Mouse (Mus musculus): ENCODE measurements around the gene Actr10.

Gene Actr10

DNA sequence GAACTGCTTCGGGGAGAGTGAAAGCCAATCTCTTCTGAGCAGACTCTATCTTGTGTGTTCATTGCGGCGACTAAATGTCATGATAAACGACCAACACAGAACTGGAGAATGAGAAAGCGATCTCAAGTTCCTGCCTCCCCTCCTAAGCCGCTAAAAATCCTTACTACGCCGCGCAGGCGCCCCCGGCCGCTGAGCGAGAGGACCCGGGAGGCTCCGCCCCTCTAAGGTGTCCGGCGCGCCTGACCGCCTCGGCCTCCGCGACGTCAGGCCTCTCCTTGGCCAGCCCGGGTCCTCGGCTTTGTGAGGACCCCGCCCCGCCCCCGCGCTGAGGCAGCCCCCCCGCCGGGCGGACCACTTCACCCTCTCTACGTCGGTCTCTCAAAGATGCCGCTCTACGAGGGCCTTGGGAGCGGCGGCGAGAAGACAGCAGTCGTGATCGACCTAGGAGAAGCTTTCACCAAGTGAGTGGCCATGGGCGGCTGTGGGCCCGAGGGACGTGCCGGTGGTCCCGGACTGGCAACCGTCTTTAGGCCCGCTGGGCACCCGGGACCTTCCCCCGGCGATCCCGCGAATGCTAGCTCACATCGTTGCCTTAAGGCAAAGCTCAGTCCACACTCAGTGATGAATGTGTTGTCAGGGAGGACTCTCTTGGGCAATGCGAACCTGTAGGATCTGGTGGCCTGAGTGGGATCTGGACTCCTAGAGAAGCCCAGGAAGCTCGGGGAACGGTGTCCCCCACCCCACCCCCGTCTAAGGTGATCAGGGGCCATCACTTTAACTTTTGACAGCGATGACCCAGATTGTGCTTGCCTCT lies at the start of gene Actr10:
Actr10 (plus strand) TSS at position 287 of the 814 bp plus-strand sequence.
- peak; percentile 92 to 98 for DNase-seq (ENCODE audit: low spot score in 2 of 2)

DNA sequence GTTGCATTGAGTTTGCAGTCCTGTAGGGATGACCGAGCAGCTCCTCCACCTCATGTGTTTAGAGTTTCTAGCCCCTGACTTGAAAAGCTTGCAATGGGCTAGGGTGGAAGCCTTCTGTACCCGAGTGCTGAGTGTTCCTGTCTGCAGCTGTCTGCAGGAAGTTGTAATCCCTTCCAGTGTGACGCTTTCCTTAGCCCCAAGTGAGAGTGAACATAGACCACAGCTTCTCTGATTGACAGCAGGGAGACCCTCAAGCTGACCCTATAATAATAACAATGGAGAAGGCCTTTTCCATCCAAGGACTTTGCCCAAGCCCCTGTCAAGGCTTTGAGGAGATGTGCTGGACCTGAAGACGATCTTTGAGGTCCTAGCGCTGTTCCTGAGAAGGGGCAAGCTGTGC lies 47.3 kb upstream of the Actr10 start:
- no peak for DNase-seq (ENCODE audit: low spot score in 2 of 2)

DNA sequence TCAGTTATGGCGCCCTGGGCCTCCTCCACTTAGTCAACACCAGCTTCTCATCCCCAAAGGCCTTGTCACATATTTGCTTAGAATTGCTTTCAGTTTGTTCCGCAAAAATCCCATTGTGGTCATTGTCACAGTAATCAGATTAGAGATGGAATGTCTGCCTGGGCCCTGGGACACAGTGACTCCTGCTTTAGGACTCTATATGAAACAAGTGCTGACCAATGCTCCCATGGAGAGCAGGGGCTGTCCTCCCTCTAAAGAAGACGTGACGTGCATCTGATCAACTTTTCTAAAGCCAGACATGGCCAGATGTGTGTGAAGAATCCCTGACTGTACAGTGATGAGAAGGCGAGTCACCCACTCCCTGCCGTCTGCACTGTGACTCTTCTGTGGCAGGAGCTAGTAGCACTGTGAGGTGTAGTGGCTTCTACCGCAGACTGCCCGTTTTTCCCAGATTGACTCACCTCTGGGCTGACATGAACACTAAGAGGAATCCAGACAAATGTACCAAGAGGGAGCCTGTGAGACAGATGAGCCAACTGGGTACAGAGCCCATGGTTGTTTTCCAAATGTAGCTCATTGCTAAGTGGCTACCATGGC lies 46.7 kb upstream of the Actr10 start:
- no peak for DNase-seq (ENCODE audit: low spot score in 2 of 2)

DNA sequence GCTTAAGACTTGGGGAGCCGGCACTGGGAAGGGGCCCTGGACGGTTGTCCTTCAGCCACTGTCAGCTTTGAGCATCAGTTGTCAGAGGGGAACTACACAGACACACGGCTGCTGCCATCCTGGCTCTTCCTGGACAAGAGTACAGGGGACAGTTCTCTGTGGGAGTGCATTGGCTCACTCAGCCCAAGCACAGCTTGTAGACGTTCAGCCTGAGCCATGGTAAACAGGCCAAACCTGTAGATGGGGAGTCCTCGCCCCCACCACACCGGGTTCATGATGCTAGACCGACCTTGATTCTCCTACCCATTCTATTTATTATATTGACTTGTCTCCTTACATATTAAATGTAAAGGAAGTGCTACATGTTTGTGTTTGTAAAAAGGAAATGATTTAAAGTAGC lies 42.4 kb upstream of the Actr10 start:
- no peak for DNase-seq (ENCODE audit: low spot score in 2 of 2)

DNA sequence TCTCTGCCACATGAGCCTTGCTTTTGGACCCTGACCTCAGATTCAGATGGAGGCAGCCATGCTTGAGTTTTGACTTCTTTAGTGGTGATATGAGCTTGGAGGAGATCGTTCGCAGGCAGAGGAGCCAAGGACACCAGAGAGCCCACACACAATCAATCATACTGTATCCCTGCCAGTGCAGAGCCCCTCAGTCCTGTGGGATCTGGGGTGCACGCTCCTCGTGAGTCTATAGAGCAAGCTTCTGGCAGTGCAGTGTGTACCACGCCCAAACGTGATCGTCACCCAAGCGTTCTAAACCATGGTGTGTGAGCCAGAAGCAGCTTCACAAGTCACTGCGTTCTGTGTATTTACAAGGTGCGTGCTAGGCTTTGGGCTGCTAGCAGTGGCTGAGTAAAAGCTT lies 41.6 kb upstream of the Actr10 start:
- peak in 1 of 2 experiments; percentile 55 for DNase-seq (ENCODE audit: low spot score in 2 of 2)

DNA sequence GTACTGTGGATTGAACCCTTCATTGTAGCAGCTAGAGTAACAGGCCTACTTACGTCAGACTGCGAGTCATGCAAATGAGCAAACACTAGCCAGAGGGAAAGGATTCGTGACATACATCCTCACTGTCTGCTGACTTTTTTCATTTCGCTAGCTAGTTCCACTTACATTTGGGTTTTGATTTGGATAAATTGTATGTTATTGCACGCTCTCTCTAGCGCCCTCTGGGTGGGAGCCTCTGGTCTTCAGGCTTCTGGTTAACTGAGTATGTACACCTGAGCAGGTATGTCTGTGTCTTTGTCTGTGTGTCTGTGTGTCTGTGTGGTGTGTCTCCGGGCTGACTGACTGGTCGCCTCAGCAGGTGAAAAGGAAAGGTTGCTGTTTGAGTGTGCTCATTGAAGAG lies 40.2 kb upstream of the Actr10 start:
- DNase-seq (ENCODE audit: low spot score in 2 of 2), result peak in 1 of 2 experiments; percentile 54

DNA sequence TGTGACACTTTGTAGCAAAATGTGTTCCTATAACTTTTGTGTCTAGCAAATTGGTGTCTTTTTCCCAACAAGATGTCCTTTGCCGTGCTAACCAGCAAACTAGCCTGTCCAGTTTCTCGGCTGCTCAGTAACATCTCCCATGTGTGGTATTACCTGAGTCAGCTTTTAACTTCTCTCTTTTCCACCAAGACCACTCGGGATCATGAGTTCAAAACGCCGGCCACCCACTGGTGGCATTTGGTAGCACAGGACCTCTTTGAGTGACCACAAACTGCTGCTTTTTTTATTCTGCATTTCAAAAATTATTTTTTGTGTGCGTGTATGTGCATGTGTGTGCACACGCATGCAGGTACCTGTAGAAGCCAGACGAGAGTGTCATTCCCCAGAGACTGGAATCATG lies 39.2 kb upstream of the Actr10 start:
- peak in 1 of 2 experiments; percentile 60 for DNase-seq (ENCODE audit: low spot score in 2 of 2)

DNA sequence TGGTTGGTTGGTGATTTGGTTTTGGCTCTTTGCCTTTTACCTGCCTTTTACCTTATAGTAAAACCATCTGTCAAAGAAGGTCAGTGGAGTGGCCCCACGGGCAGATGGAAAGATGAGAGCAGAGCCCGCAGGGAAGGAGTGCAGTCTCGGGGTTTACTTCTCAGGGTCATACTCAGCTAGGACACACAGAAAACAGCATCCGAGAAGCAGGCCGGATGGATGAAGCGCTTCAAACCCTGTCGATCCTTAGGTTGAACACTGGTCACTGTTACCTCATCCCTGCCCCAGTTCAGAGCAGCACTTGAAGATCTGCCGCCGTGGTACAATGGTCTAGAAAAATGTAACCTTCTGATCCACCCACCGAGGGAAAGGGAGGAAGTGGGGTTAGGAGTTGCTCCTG lies 33.2 kb upstream of the Actr10 start:
- no peak for DNase-seq (ENCODE audit: low spot score in 2 of 2)

DNA sequence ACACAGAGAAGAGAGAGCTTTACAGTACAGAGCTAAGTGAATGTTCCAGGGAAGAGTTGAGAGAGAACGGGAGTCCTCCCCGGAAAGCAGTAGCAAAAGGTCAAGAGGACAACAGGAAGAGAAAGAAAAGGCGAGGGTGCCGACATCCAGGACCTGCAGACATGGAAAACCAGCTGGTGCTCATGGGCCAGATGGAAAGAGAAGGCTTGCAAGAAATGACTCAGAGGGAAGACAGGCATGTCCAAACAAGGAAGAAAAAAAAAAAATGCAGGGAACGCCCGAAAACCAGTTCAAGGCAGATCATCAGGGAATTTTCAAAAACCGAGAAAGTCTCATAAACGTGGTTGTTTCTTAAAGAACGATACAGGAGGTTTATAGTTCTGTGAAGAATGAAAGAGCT lies 30.8 kb upstream of the Actr10 start:
- DNase-seq (ENCODE audit: low spot score in 2 of 2), result no peak

DNA sequence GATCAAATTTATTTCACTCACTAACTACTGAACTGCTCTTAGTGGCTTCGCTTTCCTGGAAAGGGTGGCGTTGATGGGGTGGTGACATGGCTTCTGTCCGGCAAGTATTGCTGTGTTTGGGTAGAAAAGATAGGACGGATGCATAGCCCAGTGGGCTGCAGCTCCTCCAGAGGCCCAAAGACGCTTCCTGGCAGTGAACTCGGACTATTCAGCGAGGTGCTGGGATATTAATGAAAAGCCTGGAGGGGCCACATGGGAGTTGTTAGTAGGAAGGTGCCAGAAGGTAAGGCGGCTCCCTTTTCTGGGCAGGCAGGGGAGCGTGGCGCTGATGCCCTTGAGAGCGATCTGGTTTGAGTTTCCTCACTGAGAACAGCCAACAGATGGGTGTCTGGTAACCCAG lies 30.0 kb upstream of the Actr10 start:
- DNase-seq (ENCODE audit: low spot score in 2 of 2), result no peak

DNA sequence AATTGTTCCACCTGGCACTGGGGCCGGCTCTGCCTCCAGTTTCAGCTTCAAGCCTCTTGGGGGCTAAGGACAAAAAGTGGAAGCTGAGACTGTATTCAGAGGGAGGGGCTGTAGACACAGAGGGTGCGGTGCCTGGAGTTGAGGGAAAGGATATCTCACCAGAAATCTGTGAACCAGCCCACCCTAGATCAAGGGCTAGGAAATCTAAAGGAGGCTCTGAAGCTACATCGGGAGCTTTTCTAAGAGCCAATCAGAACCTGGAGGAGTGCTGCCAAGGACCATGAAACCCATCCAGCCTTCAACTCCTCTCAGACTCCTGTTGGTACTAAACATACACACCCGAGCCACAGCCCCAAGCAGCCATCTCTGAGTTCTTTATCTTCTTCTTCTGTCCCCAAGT lies 29.6 kb upstream of the Actr10 start:
- no peak for DNase-seq (ENCODE audit: low spot score in 2 of 2)

DNA sequence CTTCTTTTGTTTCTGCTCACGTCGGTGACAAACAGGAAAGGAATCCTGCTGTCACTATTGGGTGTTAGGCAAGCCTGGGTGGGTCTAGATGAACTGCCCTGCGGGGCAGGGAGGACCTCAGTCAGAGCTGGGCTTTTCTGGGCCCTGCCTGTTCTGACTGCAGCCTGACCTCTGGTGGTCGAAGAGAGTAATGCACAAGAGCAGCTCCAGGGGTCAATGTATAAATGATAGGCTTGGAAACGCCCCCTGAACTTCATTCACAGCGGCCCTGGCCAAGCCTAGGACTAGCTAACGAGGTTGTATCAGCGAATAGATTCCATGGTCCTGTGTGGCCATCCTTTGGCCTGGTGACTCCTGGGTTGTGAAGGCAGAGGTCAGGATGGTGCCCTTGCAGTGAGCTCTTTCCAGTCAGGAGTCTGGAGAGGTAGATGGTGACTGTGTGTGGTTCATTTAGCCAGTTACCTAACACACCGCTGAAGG lies 27.4 kb upstream of the Actr10 start:
- DNase-seq (ENCODE audit: low spot score in 2 of 2), result peak; percentile 66 to 87

DNA sequence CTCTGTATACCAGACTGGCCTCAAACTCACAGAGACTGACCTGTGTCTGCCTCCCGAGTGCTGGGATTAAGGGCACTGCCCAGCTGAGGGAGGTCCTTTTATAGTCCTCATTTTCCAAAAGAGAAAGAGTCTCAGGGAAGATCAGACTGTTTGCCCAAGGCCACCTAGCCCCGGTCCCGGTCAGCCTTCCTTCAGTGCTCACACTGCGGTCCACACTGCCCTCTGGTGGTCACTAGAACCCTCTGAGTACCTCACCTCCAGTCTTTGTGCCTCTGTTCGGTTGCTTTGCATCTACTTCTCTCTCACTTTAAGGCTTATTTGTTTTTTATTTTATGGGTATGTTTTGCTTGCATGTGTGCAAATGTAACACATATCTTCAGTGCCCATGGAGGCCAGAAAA lies 26.6 kb upstream of the Actr10 start:
- peak; percentile 66 to 88 for DNase-seq (ENCODE audit: low spot score in 2 of 2)

DNA sequence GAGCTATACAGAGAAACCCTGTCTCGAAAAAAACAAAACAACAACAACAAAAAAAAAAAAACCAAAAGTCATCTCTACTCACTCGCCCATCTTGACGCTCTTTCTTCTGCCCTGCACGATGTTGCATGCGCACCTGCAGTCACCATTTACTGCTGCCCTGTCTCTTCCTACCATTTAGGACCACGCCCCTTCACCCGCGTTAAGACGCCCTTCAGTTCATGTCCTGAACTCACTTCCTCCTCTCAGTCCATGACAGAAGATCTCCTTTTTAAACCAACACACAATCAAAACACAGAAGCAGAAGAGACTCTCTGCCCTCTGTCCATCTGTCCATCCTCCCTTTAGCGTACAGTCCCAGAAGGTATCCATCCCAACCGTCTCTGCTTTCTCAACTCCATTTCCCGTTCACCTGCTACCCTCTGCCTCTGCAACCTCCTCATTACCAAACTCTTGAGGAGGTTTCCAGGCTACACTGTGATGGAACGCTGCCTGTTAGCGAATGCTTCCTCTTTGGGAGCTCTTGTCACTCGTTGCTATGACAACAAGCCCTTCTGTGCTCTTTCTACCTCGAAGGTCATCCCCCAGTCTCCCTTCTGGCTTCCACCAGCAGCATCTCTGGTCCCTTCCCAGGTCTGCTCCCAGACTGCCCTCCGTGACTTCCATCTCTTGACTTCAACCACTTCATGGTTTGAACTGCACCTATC lies 25.8 kb upstream of the Actr10 start:
- no peak for DNase-seq (ENCODE audit: low spot score in 2 of 2)

DNA sequence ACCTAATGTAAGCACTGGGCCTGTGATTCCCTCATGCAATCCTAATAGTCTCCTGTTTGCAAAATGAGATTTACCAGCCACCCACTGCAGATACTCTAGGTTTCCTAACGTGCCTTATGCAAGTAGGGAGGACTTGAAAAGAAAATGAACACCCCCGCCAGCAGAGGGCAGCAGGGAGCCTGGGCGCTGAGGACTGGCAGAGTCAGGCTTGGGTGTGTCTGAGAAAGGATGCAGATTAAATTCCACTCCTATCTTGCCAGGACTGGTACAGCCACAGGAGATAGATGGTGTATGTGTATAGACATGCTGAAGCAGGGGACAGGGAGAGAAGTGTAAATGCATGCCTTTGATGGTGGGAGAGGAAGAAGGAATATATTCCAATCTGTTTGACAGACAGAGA lies 24.2 kb upstream of the Actr10 start:
- peak; percentile 82 to 92 for DNase-seq (ENCODE audit: low spot score in 2 of 2)

DNA sequence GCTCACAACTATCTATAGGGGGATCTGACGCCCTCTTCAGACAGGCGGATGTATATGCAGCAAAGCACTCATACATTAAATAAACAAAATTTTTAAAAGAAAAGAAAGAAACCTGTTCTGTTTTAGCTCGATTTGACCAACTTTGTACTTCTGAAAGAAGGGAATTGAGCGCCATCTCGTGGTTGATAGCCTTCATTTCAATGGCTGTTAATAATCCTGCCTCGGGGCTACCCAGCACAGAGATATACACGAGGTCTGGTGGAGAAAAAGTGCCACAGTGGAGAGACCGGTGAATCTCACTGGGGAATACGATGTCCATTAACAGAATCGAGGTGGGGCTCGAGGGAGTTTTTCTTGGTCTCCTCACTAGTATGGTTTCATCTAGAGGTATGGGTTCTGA lies 23.3 kb upstream of the Actr10 start:
- no peak for DNase-seq (ENCODE audit: low spot score in 2 of 2)

DNA sequence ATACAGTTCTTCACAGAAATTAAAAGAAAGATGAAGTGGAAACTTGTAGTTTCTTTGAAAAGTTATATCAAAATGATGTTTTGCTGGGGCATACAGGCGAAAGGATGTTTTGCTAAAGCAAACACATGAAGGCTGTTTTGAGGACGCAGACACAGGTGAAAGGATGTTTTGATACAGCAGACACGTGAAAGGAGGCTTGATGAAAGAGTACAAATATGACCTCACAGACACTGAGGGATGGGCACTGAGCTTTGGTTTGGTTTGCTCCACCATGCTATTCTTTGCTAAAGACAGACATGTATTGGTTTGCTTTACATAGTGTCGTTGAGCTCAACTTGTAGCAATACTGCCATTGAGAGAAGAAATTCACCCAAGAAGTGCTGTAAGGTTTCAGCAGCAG lies 7.9 kb upstream of the Actr10 start:
- no peak for DNase-seq (ENCODE audit: low spot score in 2 of 2)

DNA sequence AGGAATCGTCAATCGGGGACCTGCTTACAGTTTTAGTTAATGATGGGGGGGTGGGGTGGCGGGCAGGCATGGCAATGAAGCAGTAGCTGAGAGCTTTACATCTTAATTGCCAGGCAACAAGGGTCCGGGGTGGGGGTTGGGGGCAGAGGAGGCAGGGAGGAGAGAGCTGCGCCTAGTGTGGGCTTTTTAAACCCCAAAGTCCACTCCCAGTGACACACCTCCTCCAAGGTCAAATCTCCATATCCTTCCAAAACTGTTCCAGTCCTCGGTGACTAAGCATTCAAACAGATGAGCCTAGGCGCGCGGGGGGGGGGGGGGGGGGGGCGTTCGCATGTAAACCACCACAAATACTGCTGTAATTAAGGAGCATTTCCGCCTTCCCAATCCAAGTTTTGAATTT lies 507 bp upstream of the Actr10 start:
- no peak for DNase-seq (ENCODE audit: low spot score in 2 of 2)

DNA sequence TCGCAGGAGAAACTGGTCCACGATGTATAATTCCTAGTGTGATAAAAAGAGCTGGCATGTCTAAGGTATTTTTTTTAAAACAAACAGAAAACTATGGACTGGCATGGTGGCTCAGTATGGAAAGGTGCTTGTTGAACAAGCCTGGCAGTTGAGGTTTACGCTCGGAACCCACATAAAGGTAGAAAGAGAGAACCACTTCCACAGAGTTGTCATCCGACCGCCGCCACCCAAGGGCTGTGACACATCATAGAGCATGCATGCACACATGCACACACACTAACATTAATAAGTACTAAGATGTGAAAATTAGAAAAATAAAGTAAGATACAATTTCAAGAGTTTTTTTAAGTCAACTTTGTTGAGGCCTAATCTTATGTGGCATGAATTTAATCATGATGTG lies 3.1 kb downstream of the Actr10 start:
- no peak for DNase-seq (ENCODE audit: low spot score in 2 of 2)

DNA sequence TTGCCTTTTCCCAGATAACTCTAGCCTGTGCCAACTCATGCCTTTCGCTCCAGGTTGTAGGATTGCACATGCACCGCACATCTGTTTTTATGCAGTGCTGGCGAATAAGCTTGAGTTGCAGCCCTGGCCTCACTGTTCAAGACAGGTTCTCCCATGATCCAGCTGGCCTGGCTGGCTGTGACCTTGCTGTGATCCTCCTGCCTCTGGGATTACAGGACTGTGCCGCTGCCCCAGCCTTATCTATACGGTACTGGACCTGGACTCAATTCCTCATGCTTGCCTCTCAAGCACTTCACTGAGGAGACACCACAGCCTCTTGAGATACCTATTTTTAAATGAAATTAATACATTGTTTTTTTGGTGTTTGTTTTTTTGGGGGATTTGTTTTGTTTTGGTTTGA lies 6.5 kb downstream of the Actr10 start:
- DNase-seq (ENCODE audit: low spot score in 2 of 2), result no peak

DNA sequence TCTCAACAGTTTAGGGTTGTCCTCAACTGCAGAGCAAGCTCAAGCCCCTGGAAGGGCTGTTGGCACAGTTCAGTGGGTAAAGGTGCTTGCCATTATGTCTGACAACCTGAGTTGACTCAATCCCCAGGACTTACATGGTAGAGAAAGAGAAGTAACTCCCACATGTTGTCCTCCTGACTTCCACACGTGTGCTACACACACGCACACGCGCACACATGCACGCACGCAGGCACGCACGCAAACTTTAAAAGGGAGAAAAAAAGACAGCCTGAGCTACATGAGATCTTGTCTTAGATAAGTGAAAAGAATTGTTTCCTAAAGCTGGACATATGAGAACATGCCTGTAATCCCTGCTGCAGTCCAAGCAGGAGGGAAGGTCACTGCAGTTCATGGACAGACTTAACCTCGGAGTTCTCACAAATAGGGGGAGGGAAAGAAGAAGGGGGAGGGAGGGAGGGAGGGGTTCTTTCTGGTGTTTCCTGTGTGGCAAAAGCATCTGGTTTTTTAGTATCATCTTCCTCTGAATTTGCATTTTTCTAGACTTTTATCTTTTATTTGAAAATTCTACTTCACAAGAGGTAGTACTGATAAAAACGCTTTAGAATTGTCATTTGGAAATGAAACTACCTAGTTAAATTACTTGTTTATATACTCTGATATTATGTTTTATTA lies 9.1 kb downstream of the Actr10 start:
- no peak for DNase-seq (ENCODE audit: low spot score in 2 of 2)

DNA sequence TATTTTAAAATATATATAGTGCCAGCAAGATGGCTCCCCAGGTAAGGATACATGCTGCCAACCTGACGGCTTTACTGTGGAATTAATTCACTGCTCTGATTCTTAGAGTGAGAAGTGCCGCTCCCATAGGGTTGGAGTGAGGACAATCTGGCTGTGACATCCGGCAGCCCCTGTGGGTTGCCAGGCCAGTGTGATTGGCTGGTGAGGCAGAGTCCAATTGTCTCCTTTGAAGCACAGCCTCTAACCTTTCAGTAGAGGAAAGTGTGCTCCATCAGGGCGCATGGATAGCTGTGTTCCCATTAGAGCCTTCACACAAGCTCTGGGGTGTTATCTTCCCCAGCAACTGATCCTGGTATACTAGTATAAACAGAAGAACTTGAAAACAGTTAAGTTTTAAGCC lies 21.0 kb downstream of the Actr10 start:
- DNase-seq (ENCODE audit: low spot score in 2 of 2), result no peak
